Mouse (Mus musculus) brain, adult 2 months (tissue): Measurements from ENCODE around the gene Gm20696.

ENCODE experiments used
- DNase-seq: peaks from one replicate; pipeline ENCODE4 v3.0.0; 2011; ENCODE audit warnings: low read depth, low spot score

Gene Gm20696

DNA sequence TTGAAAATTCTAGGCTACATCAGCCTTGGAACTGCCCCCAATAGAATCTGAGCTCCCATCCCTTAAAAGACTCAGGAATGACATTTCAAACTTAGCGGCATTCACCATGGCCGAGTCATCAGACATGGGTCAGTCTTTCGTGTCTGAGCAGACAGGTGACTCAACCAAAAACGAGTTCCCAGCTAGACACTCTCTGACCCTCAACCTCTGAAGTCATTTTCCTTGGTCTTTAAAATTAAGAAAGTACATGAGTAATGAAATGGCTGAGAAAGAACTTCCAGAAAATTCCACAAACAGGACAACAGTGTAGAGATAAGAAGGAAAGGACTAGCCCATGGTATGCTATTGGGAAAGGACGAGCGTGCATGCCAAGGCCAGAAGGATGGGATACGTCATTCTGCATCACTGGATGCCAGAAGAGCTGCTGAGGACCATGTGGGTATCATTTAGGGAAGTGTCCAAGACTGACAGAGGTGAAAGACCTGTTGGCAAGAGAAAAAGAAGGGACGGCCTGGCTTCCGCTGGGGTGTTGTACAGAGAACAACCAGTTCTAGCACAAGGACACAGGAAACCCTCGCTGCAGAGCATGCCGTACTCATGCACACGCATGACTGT, 219.7 kb downstream of the Gm20696 start:
- DNase-seq: peak; percentile 69

DNA sequence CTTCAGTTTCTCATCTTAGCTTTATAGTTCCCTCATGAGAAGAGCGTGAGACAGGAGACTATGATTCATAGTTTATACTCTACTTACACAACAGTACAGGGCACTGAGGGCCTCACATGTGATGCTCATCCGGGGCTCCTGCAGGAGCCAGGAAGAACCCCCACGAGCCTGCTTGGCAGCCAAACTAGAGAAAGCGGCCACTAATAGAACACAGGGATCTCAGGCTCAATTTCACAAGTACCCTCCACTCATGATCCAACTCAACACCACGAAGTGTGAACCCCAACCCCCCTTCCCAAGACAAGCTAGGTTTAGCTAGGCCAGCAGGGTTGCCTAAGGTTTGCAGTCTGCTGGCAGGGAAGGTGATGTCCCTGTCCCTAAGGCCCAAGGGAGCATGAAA, 223.1 kb downstream of the Gm20696 start:
- DNase-seq: peak; percentile 42

DNA sequence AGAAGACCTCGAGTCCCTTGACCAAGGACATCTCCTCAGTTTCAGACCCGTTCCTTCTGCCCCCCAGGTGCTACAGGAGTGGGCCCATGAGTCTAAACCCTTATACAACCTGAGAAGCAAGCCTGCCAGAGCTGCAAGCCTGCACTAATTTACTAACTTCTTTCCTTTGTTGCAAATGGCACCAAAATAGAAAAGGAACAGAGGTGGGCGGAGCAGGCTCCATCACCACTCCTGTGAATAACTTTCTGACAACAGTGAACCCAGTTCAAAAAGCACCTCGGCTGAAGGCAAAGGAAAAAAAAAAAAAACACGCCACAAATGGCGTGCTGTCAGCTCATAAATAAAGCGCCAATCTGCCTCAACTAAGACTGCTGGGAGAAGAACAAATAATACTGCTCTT, 225.5 kb downstream of the Gm20696 start:
- DNase-seq: peak; percentile 86

- no peak for DNase-seq
Observed at GRCm38 (mm10) chr6:99440606-99441005, 226.0 kb downstream of the Gm20696 start.

DNA sequence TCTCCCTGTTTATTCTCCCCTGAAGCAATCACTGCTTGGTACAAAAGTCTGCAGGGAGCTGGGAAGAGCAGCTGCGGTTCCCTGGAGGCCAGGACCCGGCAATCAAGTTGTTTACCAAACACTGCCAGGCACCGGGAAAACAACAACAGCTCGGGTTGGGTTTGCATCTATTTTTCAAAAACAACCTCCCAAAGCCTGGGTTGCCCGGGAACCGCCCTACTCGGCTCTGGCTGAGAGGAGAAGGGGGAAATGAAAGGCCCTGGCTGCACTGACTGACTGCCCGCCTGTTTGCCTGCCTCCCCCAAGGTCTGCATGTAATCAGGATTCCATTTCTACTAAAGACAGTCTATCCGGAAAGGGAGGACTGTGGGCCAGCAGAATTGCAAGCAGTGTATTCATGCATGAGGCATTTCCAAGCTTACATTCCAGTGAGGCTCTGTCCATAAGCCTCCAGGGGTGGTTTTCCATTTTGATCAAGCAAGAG, 226.7 kb downstream of the Gm20696 start:
- no peak for DNase-seq

DNA sequence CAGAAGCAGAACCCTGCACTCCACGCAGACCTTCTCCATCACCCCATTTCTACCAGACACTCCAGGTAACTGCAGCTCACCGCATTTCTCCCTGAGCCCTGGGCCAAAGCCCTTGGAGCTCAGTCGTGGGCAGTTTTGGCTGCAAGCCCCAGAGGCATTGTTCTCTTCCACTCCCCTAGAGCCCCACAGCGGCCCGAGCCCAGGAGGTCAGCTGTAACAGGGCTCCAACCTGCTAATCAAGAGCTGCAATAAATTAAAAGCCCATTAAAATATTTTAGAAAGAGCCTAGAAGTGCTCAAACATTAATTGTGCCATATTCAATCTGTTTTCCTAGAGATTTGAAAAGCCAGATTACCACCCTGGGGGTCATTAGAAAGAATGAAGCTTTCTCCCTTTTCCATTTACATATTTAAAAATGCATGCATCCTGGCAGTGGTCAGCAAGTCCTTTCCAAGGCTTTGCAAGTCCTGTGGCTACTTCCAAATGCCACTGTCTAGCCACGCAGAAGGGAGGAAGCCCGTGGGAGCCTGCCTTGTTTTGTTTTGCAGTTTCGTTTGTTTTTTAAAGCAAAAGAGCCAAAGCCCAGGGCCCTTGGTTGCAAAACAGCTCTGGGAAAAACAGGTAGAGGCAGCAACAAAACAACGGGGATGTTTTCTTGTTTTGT, 227.3 kb downstream of the Gm20696 start:
- no peak for DNase-seq

GRCm38 (mm10) chr6:99436371-99436770, 230.2 kb downstream of the Gm20696 start:
- no peak for DNase-seq

DNA sequence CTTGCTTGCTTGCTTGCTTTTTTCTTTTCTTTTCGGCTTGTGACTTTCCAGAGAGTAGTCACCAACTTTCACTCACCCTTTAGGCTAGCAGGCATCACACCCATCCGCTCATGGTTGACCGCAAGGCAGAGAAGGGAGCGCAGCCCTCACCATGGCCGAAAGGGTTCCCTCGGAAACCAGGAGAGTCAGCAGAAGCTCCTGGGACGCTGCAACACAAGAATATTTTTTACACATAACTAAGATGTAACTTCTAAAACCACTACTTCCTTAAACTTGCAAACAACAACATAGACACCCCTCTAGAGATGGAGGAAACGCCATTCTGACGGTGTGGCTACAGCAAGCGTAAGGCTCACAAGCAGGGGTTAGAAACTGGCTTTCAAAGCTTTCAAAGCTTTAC, 231.5 kb downstream of the Gm20696 start:
- DNase-seq: no peak

GRCm38 (mm10) chr6:99433006-99433405, 233.6 kb downstream of the Gm20696 start:
- no peak for DNase-seq

DNA sequence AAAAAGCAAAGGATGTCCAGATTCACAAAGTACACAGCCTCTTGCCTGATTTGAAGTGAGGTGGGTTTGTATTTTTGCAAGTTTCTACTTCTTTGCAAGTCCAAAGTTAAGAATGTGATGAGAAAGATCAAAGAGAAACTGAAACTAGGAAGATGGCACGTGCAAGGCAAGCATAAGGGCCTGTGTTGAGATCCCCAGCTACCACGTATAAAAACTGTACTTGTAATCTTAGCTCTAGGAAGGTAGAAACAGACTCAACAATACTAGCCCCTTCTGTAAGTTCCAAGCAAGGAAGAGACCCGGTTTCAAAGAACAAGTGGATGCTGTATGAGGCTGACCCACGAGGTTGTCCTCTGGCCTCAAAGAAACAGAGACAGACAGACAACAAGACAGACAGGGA, 234.7 kb downstream of the Gm20696 start:
- DNase-seq: no peak

DNA sequence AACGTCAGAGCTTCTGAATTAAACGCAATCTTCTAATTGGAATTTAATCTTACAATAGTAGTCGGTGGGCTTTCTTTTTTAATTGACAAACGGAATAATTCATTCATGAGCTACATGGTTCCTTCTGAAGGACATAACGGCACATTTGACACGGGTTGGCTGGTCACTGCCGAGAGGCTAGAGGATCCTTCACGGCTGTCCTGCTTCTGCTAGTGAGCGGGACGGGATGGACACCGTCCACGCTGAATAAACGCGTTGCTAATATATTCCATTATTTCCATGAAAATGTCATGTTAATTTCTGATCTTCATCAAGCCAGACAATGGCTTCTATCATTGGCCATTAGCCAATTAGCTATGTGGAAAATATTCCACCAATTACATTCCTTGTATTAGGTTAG, 236.0 kb downstream of the Gm20696 start:
- DNase-seq: no peak

DNA sequence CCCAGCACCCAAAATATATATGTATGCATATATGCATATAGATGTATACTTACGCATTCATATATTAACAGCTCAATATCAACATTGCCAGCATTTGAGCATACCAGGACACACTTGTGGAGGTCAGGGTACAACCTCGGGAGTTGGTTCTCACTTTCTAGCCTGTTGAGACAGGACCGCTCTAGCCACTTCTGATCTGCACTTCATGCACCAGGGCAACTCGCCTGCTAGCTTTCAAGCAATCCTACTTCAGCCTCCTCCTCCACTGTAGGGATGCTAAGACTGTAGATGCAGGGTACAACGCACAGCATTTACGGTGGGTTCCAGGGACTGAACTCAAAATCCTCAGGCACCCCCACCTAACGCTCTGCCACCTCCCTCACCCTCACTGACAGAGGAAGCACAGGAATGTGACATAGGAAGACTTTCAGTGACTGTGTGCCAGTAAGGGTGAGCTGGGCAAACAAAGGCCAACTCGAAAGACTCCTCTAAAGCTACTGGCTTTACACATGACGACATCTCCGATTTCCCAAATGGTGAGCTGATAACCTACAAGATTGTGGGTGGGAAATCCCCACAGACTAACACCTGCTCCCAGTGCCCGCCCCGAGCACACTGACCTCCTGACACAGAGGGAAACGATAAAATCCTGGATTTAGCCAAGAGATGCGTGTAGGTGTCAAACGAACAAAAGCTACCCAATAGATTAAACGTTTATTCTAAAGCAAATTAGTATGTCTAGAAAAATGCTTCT, 237.0 kb downstream of the Gm20696 start:
- no peak for DNase-seq

- DNase-seq: no peak
Observed at GRCm38 (mm10) chr6:99428961-99429360, 237.6 kb downstream of the Gm20696 start.

- DNase-seq: no peak
Observed at GRCm38 (mm10) chr6:99427301-99427700, 239.3 kb downstream of the Gm20696 start.

GRCm38 (mm10) chr6:99425044-99425443, 241.6 kb downstream of the Gm20696 start:
- DNase-seq: peak; percentile 72

- peak; percentile 62 for DNase-seq
Observed at GRCm38 (mm10) chr6:99420666-99421065, 245.9 kb downstream of the Gm20696 start.

DNA sequence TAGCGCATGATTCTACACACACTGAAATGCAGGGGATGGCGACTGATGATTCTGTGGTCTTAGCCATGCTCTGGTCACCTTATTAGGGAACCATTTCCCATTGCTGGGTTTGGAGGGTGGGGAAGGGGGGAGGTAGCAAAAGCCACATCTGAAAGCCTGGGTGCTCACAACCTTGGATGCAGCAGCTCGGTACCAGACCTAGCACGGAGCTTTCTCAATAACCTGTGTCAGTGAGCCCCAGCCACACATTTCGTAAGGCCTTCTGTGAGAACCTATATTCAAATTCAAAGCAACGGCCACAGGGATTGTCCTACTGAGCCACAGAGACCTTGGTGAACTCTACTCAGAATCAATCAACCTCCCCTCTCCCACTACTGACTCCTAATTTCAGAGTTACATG, 254.0 kb downstream of the Gm20696 start:
- DNase-seq: no peak

DNA sequence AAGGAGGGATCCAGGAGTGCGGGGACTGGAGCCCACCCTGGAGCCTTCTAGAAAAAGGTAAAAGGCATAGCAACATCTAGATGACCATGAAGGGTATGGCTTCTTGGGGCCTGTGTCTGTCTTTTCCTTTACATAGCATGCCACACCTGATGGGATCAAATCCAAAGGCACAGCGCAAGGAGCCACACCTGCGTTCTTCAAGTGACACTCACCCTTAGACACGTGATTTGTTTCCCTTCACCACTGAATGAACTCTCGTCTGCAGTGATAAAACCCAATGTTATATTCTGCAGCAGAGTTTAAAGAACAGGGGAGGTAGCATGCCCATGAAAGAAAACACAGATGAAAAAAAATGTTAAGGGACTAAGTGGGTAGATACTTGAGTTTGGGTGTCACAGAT, 257.0 kb downstream of the Gm20696 start:
- DNase-seq: no peak

DNA sequence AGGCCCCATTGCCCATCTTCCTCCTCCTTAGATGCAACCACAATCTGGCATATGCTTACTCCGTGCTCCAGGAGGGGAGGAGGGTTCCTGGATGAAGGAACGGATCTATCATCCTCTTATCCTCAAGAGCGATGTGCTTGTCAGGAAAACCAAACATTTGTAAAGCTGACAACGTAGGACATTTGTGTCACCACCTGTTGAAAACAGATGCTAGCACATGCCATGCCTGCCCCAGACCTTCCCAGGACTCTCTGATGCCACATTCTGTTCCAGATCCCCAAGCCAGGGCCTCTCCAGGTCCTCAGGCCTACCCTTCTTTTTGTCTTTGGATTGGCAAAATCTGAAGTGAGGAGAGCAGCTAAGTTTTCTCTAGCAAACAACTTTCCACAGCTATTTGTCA, 257.7 kb downstream of the Gm20696 start:
- no peak for DNase-seq

GRCm38 (mm10) chr6:99403755-99404390, 262.7 kb downstream of the Gm20696 start:
- DNase-seq: no peak

- DNase-seq: no peak
Observed at GRCm38 (mm10) chr6:99402941-99403340, 263.7 kb downstream of the Gm20696 start.

DNA sequence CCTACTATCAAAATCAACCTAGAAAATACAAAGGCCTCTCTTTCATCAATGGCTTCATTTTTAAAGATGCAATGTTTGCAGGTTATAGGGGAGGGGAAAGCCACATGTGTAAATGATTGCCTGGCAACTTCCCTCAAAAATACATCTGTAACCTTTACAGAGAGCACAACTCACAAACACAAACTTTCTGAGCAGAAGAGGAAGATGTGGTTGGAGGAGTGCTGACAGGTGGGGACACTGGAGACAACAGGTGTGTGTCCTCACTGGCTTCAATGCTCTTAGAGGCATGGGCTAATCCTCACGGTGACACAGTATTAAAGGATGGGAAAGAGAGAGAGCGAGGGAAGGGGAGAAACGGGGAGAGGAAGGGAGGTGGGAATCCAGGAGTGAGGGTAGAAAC, 264.2 kb downstream of the Gm20696 start:
- no peak for DNase-seq
